Mouse (Mus musculus): ENCODE results near the gene Prss35.

Prss35 gene

DNA sequence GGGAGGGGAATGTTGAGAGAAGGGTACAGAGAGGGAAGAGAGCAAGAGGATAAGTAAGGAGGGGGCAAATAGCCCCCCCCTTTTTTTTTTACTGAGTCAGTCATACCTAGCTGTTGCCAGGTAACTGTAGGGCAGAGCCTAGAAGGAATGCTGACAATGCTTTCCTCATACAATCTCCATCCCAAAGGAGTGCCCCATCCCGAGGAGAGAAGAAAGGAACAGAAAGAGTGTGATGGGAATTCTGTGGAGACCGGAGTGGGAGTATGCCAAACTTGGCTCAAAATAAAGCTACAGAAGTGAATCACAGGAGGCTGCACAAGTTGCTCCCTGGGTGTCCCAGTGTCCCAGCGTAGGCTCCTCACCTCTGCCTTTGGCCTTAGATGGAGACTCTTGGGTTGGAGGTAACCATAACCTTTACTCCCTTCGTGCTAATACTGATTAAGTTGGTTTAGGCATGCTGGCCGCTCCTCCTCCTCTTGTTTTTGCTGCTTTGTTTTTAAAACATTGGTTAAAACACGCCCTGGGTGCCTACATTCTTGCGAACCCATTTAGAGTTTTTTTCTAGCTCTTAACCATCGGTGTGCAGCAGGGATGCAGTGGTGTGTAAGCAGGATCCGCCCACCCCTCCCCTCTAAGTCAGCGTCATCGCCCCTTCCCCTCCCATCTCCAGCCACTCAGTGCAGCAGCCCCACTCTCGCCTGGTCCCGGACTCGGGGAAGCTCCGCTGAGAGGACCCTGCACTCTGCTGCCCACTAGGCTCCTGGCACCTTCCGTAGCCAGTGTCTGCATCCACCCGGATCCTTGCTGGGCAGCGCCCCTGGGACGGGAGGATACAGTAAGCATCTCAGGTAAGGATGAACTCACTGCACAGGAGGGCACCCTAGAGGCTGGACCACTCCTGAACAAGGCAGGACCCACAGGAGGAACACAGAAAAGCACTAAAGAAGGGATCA is at the start of gene Prss35:
Gene Prss35 (plus strand): TSS at position 691 of the 953 bp plus-strand sequence.
- DNase-seq (ENCODE audit: low read depth, low spot score), result peak; percentile 66

DNA sequence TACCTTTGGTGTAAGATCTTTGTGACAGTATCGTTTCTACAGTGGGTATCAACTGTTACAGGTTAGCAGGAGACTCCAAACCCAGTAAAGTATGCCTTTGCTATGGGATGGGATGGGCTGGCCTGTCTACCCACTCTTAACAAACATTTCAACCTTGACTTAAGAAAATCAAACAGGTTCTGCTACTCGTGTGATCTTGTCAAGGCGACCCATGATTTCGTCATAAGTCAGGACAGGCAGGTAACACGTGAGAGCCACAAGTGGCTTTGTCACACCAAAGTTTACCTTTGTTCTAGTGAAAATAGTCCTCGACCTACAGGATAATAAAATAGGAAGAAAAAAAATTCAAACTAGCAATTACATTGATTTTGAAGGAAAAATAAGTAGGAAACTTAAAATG is 49.5 kb upstream of the Prss35 start:
- no peak for DNase-seq (ENCODE audit: low read depth, low spot score)

DNA sequence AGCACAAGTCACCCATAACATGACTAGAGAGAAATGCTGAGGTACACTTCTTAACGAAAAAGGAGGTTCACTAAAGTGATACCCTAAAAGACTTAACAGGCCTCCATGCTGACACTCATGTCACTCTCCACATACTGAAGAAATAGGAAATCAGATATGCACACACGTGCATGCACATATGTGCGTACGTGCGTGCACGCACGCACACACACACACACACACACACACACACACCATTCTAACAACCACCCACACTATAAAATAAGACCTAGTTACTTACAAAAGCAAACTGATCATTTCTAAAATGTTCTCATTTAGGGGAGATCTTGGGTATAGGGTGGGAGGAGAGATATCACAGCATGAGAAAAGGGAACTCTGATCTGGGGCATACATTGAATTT is 48.8 kb upstream of the Prss35 start:
- DNase-seq (ENCODE audit: low read depth, low spot score), result no peak

DNA sequence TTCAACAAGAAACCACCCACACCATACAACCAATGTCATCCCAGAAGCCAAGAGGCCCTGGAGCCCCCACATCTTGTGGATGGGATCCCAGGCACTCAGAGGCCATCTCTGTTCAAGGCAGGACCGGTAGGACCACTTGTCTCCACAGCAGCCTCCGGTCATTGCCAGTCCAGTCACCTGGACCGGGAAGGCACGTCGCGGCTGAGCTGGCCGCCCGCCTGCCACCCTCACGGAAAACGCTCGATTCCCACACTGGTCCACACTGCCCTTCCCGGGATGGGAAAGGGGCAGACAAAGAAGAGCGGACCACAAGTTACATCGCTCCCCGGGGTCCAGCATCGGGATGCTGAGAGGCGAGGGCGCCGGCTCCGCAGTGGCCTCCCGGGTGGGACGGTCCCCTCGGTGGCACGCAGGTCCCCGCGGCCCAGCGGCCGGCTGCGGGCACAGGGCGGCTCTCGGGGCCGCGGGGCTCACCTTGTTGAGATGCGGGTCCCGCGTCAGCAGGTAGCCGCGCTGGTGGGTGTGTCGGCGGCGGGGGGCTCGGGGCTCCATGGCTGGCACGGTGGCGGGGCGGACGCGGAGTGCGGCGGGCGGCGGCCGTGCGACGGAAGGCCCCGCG is 48.1 kb upstream of the Prss35 start:
- peak; percentile 13 for DNase-seq (ENCODE audit: low read depth, low spot score)

DNA sequence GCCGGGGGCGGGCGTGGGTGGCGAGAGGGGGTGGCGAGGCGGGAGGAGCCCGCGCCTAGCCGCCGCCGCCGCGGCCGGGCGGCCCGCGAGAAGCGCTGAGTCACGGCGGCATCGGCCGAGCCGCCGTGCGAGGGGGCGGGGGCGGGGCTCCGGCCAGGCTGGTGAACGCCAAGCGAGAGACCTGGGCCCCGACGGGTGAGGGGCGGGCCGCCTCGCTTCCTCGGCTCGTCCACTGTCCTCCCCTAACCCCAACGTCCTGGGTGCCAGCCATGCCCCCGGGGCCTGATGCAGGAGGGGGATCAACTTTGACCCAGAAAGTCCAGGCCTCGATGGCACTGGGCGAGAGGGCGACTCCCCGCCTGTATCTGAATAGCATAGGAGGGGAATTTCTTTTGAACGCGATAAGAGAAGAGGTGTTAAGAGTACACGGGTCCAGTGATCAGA is 47.6 kb upstream of the Prss35 start, which contains the start of gene Me1:
Gene Me1 (minus strand): TSS at position 136 of the 444 bp plus-strand sequence.
- peak; percentile 32 for DNase-seq (ENCODE audit: low read depth, low spot score)

DNA sequence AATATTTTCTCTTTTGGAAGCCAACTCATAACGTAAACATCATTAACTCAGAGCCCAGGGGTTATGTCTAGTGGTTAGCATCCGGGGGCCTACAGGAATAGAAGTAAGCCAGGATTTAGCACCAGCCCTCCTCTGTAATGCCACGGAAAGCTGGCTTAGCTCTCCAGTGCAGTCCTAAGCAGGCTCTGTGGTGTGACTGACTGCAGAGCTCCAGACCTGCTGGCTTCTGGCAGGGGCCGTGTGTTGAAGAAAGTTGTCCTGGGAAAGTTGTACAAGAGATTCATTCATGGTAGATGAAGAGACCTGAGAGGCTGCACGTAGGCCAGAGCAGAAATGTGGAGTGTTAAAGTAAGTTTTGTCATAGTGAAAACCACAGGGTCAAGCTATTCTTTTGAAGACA is 42.2 kb upstream of the Prss35 start:
- DNase-seq (ENCODE audit: low read depth, low spot score), result no peak

DNA sequence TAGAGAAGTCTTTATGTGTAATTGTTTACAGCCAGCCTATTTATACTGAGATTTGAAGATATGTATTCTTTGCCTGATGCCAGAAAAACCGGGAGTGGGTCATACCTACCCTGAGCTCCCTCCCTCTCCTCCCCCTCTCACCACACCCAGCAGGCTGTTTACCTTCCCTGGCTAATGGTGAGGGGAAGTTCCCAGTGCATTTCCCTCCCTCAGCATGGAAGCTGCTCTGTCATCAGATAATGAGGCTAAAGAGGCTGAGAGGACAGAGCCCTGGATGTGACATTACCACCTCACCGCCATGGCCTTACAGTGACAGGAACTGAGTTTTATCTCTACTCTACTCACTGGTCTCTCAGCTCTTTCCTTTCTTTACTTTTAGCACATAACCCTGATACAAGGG is 41.6 kb upstream of the Prss35 start:
- DNase-seq (ENCODE audit: low read depth, low spot score), result peak; percentile 21

DNA sequence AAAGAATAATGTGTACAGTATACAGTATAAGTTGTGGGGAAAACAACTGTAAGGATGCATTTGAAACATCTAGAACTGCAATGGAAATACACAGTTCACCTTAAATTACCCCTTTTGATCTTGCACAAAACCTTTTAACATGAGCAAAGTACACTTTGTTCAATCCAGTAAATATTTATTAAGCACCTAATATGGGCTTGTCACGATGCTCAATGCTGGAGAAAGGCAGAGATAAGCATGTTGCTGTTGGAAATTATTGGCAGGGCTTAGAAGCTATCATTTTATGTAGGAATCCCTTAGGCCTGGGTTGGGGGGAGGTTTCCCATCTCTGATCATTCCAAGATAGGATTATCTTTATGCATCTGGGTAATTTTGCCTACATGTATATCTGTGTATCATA is 36.0 kb upstream of the Prss35 start:
- DNase-seq (ENCODE audit: low read depth, low spot score), result no peak

DNA sequence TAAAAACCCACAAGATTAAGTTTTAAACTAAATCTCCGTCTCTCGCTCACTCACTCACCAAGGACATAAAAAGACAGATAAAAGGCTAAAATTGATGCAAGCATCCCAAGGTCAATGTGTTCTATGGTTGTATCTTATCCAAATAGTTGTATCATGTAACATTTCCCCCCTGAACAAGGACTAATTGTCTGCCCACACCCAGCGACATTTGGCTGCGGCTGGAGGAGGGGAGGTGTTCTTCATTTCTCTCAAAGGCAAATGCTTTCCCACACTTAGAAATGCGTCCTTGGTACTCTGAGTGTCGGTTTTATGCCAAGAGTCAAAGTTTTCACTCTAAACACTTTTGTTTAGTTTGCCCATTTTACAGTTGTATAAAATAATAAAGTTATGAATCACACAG is 34.5 kb upstream of the Prss35 start:
- no peak for DNase-seq (ENCODE audit: low read depth, low spot score)

DNA sequence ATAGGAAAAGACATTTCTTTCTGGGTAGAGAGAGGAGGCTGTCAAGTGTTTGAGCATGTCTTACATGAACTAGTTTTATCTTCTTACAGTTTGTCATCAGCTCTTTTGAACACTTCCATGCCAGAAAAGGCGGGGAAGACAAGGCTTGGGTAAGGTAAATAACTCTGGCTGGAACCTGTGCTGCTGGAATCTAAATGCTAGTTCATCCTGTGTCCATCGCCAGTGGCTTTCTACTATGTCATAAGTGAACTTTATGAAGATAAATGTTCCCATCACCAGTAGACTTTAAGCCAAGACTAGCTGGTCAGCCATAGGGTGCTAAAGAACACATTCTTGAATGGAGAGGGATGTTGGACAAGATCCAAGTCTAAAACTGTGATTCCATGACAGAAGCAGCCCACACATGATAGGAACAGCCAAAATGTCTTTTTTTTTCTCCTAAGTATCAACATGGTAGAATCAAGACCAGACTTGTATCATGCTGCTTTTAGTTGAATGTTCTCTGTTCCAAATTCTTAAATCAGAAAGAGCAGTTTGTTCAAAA is 33.3 kb upstream of the Prss35 start:
- no peak for DNase-seq (ENCODE audit: low read depth, low spot score)

DNA sequence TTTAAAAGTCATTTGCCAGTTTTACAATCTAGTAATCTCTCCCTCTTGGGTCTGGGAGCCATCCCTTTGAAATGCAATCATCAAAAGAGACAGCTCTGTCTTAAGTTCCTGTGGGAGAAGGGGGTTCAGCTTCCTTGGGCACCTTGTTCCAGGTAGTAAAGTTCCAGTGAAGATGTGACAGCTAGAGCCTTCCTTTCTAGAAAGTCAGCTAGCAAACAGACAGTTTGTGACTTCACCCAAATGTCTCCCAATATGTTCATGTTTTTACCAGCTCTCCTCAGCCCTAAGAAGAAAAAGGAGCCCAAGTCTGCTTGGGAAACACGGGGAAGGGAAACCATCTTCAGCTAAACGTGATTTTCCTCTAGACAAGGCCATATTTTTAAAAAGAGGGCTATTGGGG is 30.8 kb upstream of the Prss35 start:
- no peak for DNase-seq (ENCODE audit: low read depth, low spot score)

DNA sequence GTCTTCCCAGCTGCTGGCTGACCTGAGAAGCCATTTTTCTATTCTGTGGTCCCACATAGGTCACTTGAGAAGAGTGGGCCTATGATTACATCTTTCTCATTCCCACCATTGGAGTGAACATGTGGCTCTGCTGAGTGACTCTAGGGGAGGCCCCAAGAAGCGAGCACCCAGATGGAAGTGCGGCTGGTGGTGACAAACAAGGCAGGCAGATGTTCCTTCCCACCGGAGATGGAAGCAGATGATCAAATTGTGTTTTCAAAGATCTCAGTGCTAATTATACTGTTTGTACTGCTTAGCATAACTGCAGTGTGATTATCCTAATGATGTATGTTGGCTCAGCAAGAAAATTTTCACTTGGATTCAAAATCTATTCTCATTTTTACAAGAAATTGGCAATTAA is 29.4 kb upstream of the Prss35 start:
- no peak for DNase-seq (ENCODE audit: low read depth, low spot score)

DNA sequence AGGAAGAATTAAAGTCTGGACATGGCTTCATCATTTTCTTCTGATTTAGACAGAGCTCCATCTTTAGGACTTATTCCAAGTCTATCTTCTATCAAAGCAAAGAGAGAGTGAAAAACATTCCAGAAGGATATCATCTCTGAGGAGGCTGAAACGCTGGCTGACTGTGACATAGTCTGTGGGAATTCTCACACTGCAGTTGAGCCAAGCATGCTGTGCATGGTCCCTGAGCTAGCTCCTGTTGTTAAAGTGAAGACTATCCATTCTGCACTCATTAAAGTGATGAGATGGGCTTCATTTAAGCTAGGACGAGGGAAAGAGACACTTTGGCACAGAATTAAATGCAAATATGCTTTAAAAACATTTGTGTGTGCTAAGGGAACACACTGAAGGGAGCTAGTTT is 26.9 kb upstream of the Prss35 start:
- no peak for DNase-seq (ENCODE audit: low read depth, low spot score)

DNA sequence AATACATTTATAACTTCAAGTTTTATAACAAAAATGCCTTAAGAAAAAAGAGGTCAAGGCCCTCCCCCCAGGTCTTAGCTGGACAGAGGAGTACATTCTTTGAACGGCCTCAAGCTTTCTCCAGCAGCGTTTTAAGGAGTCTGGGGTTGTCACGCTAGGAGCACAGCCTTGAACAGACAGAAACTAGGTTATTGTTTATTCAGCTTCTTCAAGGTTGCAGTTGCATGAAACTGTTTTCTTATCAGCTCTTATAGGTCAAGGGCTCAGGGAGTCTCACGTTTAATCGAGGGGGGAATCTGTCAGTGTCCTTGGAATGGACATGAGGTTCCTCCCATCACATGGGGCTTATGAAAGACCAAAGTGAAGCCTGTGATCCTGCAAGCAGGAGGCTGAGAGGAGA is 26.3 kb upstream of the Prss35 start:
- DNase-seq (ENCODE audit: low read depth, low spot score), result no peak

DNA sequence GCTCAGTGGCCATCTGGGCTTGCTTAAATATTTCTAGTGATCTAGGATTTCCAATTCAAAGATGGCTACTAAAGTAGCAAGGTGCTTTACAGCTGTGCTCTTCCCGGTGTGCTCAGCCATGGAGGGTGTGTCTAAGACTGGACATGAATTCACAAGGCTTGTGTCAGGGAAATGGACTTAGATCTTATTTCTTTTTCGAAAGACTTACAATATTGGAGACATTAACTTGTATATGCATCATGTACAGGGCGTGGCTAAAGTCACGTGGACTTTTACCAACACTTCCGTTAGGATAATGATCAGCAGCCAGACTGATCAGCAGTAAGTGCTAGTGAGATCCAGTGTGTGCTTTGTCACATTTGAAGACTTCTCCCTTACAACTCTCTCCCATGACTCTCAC is 23.2 kb upstream of the Prss35 start:
- no peak for DNase-seq (ENCODE audit: low read depth, low spot score)

DNA sequence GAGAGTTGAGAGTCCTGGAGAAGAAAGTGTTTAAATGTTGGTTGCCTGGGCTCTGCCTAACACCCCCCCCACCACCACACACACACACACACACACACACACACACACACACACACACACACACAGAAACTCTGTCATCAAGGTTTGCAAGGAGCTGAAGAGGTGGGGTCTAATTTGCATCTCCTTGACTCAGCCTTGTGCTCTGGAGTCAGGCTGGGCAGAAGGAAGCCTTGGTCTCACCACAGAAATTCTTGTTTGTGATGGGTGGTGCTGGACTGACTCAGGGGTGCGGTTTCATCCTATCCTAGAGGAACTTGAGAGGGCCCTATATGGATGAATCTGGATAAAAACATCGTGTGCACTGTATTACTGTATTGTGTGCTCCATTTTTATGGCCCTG is 22.7 kb upstream of the Prss35 start:
- DNase-seq (ENCODE audit: low read depth, low spot score), result peak; percentile 70

DNA sequence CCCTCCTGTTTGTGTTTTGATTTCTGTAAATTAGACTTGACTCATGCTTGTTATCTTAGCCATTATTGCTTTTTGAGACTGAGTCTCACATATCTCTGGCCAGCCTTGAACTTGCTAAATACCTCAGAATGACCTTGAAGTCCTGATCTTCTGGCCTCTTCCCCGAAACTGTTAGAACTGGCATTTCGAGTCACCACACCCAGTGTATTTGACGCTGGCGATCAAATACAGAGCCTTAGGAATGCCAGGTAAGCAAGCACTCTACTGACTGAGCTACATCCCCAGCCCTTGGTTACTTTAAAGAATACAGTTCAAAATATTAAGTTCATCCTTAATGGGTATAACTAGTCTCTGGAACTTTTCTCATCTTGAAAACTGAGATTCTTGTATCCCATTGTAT is 18.4 kb upstream of the Prss35 start:
- peak; percentile 77 for DNase-seq (ENCODE audit: low read depth, low spot score)

DNA sequence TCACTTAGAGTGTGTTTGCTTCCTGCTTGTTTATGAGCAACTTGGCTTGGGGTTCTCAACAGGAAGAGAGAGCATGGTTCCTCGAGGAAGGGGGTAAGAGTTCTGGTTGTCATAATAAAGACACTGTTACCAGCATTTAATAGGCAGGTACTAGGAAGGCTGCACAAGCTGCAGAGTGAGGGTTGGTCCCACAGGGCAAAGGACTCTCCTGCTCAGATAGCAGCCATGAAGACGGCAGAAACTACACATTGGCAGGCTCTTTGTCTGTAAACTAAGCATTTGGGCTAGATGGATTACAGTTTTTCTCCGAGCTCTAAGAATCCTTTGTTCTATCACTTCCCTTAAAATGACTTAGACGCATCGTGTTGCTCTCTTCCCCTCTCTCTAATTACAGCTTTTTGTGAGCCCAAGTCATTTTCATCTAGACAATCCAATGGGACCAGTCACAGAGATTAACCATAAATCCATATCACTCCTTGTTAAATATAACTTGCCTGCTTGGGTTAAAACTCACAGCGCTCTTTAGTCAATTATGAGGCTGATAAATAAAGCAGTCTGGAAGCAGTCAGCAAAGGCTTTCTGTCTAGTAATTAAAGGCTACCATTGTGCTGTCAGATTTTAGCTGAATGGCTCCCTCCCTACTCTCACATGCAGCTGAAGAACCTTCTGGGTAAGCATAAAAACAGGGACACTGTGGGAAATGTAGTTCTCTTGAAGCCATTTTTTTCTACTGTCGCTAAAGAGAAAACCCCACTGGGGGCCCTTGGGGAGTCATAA is 17.7 kb upstream of the Prss35 start:
- no peak for DNase-seq (ENCODE audit: low read depth, low spot score)

DNA sequence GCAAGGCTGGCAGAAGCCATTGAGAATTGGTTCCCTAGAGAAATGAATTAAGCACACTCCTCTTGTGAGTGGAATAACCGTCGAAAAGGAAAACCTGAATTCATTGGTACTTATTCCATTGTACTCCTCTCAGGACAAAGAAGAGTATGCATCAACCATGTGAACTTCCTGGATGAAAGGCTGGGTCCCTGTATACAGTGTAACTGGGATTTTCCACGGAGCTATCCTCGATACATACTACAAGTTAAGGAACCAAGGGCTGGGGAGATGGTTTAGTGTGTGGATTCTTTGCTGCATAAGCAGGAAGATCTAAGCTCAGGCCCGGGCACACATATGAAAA is 17.1 kb upstream of the Prss35 start:
- no peak for DNase-seq (ENCODE audit: low read depth, low spot score)

DNA sequence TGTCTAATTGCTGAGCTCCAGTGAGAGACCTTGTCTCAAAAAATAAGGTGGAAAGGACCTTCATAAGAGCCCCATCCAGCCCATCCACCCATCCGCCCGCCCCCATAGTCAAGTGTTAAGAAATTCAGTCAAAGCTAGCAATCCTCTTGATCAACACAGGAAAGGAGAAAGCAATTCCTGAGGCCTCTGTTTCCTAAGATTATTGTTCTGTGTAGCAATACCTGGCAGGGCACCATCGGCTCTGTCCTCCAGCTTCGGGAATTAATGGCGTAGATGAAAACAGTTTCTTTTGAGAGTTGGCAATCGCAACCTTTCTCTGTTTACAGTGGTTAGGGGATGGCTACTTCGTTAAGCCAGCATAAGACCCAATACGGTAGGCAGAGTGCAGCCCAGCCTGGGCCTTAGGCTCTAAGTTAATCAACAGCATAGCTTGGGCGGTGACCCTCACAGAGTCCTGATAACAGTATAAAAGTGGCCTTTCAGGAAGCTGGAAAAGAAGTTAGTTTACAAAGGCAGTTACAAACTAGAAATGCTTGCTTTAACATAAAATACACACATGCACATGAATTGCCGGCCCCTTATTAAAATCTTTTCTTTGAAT is 15.1 kb upstream of the Prss35 start:
- no peak for DNase-seq (ENCODE audit: low read depth, low spot score)

DNA sequence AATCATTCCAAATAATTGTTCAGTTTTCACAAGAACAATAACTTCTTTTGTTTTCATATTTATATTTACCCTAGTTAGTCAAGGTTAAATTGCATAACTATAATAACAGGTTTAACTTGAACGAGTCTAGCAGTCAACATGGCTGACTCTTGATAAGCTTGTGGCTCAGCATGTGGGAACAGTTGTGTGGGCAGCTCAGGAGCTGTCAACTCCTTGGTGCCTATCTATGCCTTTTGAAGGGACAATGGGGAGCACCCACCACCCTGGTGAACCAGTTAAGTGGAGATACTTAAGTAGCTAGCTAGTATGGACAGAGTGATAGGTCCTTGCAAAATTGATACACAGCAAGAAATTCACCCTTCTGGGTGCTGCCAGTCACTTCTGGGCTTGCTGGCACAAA is 14.4 kb upstream of the Prss35 start:
- DNase-seq (ENCODE audit: low read depth, low spot score), result no peak

DNA sequence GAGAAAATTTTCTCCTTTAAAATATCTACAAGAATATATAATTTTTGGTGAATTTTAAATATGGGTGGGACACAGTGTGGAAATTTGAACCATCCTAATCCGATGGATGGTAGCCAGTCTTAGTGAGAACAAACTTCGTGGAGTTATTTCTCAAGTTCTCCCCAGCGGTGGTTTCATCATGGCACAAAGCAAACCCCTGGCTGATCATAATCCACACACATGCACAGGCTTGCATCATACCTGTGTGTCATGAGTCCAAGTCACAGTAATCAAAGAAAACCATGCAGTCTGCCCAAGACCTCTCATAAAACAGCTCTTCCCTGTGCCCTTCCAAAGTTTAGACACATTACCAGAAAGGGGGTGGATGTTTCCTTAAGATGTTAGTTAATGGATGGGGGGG is 13.6 kb upstream of the Prss35 start:
- no peak for DNase-seq (ENCODE audit: low read depth, low spot score)

All from ES-CJ7 (cell line).